Mouse (Mus musculus): ENCODE measurements around the gene Pitpnm1.

The Pitpnm1 gene

DNA sequence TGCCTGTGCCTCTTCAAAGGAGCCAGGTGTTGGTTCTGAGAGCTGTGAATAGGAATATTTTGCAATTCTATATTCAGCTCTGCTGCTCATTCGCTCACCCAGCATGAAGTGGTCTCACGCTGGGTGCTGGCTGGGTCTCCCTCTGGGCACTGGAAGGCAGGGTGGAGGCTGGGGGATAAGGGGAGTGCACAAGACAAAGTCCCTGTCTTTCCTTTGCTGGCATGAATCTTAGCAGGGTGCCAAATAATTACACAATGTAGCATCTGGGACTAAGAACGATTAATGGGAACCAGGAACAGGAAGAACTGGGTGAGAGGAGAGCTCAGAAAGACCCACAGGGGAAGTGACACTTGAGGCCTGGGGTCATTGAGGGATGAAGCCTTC, 47.2 kb downstream of the Pitpnm1 start:
- in situ Hi-C loops (cut with MboI; ENCODE audit: low pct_unique_long_range_greater_than_20kb in 1 of 2, low sequenced_read_pairs in 2 of 2, unreplicated experiment in 1 of 2), result no loop called here

DNA sequence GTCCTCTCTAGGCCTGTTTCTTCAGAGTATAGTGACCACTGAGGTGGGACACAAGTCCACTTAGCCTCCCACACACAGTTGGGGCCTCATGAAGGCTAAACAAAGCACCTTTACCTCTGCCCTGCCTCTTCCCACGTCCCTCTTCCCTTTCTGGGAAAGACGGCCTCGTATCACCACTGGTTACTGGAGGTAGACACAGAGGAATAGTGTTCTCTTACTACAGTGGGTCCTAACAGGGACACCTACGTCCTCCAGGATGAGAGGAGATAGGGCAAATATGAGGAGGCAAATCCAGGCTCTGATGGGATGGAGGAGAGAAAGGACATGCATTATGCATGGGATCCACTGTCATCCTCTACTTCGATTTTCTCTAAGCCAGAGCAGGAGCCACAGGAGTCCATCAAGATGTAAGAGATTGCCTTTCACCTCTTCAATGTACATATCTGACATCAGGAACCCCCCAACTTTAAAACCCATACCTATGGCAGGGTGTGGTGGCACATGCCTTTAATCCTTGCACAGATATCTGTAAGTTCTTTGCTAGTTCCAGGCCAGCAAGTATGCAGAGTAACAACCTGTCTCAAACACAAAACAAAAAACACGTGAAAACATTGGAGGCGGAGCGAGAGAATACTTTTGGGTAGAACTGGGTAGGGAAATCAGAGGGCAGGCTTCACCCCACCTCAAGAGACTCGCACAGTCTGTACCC, 48.1 kb downstream of the Pitpnm1 start:
- in situ Hi-C loops (cut with MboI; ENCODE audit: low pct_unique_long_range_greater_than_20kb in 1 of 2, low sequenced_read_pairs in 2 of 2, unreplicated experiment in 1 of 2), result no loop called here

DNA sequence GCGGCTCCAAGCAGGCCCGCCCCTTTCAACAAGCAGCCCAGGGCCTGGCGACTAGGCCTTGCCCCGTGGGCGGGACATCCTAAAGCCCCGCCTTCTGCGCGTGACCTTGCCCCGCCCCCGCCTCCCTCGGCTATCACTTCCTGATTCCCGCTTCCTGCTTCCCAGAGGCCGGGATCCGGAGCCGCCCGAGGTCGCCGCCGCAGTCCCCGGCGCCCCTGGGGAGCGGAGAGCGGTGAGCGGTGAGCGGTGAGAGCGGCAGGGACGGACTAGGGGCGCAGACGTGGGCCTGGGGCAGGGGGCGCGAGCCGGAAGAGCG, 48.7 kb downstream of the Pitpnm1 start, which contains the start of gene Coro1b:
Coro1b (plus strand) TSS at position 129 of the 316 bp plus-strand sequence.
- in situ Hi-C loops (cut with MboI; ENCODE audit: low pct_unique_long_range_greater_than_20kb in 1 of 2, low sequenced_read_pairs in 2 of 2, unreplicated experiment in 1 of 2), result no loop called here

DNA sequence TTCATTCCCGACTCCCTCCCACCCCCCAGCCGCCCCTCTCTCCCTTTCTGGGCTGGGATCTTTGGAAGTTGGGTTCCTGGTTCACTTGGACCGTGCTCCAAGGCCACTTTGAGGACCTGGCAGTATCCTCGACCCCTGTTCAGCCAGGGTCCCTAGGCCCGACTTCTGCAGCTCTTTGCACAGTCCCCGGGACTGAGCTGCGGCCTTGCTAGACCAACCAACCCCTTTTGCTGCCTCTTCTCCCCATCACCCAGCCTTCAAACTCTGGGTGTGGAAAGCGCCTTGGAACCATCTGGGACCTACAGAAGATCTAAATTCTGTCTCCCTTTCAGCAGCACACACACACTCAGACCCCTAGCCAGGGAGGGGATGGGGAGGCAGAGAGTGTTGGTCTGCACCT, 49.0 kb downstream of the Pitpnm1 start:
- in situ Hi-C loops (cut with MboI; ENCODE audit: low pct_unique_long_range_greater_than_20kb in 1 of 2, low sequenced_read_pairs in 2 of 2, unreplicated experiment in 1 of 2), result no loop called here

DNA sequence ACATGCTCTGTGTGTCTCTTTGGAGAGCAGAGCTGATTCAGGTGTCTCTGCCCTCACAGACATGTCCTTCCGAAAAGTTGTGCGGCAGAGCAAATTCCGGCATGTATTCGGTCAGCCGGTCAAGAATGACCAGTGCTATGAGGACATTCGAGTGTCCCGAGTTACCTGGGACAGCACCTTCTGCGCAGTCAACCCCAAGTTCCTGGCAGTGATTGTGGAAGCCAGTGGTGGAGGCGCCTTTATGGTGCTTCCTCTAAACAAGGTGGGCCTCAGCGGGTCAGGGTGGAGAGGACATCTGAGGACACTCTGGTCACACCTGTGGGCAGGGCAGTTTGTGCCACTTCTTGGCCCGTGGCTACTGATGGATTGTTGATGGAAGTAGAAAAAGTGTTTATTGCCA, 49.5 kb downstream of the Pitpnm1 start:
- in situ Hi-C loops (cut with MboI; ENCODE audit: low pct_unique_long_range_greater_than_20kb in 1 of 2, low sequenced_read_pairs in 2 of 2, unreplicated experiment in 1 of 2), result no loop called here

DNA sequence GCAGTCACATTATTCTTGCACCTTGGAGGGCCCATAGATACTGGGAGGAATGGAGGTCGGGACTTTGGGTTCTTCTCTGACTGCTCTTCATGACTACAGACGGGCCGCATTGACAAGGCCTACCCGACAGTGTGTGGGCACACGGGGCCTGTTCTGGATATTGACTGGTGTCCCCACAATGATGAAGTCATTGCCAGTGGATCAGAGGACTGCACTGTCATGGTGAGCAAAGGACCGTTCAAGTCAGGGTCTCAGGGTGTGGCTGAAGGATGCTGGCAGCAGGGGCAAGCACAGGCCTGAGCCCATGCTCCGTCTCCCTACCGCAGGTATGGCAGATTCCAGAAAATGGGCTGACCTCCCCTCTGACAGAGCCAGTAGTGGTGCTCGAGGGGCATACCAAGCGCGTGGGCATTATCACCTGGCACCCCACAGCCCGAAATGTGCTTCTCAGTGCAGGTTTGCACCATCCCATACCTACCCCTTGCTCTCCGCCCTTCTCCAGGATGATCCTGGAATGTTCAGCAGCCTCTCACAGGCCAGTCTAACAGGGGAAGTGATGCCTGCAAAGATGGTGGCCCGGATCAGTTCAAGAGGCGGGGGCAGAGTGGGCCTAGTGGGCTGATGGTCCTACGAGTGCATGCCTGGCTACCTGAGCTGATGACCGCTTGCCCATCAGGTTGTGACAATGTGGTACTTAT, 50.1 kb downstream of the Pitpnm1 start:
- in situ Hi-C loops (cut with MboI; ENCODE audit: low pct_unique_long_range_greater_than_20kb in 1 of 2, low sequenced_read_pairs in 2 of 2, unreplicated experiment in 1 of 2), result no loop called here

DNA sequence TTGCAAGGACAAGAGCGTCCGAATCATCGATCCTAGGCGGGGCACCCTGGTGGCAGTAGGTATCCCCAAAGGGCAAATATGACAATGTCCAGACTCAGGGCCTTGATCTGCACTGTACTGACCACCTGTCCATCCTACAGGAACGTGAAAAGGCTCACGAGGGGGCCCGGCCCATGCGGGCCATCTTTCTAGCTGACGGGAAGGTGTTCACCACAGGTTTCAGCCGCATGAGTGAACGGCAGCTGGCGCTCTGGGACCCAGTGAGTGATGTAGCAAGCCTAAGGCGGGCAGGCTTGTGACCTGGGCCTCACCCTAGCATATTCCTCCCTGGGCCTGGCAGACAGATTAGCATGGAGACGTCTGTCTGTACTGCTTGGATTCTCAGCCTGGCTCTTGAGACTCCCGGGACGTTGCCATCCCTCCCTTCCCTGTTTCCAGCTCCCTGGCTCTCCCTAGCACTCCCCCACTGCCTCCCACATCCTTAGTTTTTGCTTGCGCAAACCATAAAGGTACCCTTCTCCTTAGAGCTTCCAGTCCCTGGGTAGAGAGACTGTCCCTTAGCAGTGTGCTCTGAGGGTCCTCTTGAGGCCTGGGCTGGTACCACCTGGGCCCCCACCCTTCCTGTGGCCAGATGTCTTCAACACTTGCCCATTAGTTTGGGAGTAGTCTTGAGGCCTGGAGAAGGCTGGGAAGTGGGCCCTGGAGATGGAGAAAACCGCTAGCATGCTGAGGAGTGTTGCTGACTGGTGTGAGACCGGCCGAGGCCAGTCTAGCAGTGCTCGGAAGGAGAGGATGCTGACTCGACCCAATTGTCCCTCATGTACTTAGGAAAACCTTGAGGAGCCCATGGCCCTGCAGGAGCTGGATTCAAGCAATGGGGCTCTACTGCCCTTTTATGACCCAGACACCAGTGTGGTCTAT, 51.0 kb downstream of the Pitpnm1 start:
- in situ Hi-C loops (cut with MboI; ENCODE audit: low pct_unique_long_range_greater_than_20kb in 1 of 2, low sequenced_read_pairs in 2 of 2, unreplicated experiment in 1 of 2), result no loop called here

DNA sequence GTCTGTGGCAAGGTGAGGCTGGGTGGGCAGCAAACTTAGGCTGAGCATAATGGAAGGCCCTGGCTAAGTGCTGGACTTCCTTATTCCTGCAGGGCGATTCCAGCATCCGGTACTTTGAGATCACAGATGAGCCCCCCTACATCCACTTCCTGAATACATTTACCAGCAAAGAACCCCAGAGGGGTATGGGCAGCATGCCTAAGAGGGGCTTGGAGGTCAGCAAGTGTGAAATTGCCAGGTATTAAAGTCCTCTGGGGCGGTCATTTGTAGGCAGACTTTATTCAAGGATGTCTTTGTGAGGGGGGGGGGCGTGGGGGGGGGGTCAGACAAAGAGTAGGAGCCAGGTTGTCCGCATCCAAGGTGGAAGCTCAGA, 51.7 kb downstream of the Pitpnm1 start:
- in situ Hi-C loops (cut with MboI; ENCODE audit: low pct_unique_long_range_greater_than_20kb in 1 of 2, low sequenced_read_pairs in 2 of 2, unreplicated experiment in 1 of 2), result no loop called here

DNA sequence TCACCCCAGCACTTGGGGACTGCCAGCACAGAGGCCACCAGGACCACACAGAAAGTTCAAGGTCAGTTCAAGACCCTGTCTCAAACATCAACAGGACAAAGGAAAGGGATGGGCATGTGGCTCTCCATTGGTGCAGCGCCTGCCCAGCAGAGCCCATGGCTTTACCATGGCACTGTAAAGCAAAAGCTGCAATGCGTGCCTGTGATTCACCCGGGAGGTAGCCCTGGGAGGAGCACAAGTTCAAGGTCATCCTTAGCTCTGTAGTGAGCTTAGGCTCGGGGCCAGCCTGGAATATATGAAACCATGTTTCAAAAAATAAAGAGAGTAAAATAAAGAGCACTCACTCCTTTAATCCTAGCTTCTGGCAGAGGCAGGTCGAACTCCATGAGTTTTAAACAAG, 52.1 kb downstream of the Pitpnm1 start:
- in situ Hi-C loops (cut with MboI; ENCODE audit: low pct_unique_long_range_greater_than_20kb in 1 of 2, low sequenced_read_pairs in 2 of 2, unreplicated experiment in 1 of 2), result no loop called here

DNA sequence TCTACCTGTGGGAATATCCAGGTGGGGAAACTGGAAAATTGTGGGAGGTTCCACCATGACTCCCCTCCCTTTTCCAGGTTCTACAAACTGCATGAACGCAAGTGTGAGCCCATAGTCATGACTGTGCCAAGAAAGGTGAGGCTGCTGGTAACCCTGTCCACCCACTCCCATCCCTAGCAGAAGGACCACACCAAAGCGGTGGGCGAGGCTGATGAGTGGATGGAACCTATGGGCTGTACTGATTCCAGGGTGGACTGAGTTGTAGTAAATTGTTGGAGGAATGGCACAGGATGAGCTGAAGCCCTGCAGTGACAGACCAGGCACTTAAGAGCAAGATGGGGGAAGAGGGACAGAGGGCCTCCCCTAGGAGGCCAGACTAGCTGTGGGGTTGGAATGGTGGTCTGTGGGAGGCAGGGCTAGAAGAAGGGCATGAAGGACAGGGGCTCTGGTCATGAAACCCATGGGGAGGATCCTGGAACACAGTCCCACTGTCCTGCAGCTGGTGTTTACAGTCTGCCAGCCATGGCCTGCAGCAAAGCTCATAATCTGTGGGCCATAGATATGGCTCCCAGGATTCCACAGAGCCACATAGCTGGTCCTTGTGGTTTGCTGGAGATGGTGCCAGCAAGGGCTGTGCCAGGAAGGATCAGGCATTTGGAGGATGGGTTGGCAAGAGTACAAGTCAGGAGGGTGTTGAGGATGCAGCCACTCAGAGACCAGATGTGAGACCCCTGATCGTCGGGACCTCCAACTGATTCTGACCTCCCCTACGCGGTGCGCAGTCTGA, 52.8 kb downstream of the Pitpnm1 start:
- in situ Hi-C loops (cut with MboI; ENCODE audit: low pct_unique_long_range_greater_than_20kb in 1 of 2, low sequenced_read_pairs in 2 of 2, unreplicated experiment in 1 of 2), result no loop called here

DNA sequence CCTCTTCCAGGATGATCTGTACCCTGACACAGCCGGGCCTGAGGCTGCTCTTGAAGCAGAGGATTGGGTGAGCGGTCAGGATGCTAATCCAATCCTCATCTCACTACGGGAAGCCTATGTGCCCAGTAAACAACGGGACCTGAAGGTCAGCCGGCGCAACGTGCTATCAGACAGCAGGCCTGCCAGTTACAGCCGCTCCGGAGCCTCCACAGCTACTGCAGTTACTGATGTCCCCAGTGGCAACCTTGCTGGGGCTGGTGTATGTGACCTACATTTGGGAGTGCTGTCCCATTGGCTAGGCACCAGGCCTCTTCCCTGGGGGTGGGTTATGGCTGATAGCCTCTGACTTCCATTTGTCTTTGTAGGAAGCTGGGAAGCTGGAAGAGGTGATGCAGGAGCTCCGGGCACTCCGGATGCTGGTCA, 53.4 kb downstream of the Pitpnm1 start, which contains the start of gene Ptprcap:
Ptprcap (plus strand) TSS at position 373 of the 423 bp plus-strand sequence.
- in situ Hi-C loops (cut with MboI; ENCODE audit: low pct_unique_long_range_greater_than_20kb in 1 of 2, low sequenced_read_pairs in 2 of 2, unreplicated experiment in 1 of 2), result no loop called here

DNA sequence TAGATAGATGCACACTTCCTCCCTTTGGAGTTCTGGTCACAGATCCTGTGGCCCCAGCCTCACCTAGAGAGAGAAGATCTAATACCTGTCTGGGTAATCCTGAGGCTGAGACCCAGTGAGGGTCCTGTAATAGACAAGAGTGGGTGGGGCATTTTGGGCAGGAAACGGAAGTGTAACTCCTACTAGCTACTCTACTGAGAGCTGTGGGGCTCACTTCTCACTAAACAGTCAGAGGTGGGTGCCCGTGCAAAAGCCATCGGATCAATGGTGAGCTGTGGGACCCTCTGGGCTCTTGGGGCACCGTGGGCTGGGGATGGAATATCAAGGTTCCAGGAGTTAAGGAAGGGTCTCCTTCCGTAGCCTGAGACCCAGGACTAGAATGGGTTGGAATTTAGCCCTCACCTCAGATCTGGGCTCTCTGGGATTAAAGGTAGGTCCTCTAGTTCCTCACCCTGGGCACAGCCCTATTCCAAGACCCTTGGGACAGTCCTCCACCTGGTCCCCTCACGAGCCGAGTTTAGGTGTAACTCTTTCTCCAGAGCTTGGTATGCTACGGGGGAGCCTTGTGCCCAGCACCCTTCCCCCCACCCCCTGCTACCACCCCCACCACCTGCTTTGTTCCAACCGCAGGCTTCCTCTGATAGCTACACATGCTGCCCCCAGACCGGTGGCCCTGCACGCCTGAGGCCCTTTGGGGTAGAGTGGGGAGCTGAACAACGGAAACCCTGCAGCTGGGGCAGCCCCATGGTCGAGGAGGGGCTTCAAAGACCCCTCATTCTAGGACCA, 54.8 kb downstream of the Pitpnm1 start:
- in situ Hi-C loops (cut with MboI; ENCODE audit: low pct_unique_long_range_greater_than_20kb in 1 of 2, low sequenced_read_pairs in 2 of 2, unreplicated experiment in 1 of 2), result no loop called here

DNA sequence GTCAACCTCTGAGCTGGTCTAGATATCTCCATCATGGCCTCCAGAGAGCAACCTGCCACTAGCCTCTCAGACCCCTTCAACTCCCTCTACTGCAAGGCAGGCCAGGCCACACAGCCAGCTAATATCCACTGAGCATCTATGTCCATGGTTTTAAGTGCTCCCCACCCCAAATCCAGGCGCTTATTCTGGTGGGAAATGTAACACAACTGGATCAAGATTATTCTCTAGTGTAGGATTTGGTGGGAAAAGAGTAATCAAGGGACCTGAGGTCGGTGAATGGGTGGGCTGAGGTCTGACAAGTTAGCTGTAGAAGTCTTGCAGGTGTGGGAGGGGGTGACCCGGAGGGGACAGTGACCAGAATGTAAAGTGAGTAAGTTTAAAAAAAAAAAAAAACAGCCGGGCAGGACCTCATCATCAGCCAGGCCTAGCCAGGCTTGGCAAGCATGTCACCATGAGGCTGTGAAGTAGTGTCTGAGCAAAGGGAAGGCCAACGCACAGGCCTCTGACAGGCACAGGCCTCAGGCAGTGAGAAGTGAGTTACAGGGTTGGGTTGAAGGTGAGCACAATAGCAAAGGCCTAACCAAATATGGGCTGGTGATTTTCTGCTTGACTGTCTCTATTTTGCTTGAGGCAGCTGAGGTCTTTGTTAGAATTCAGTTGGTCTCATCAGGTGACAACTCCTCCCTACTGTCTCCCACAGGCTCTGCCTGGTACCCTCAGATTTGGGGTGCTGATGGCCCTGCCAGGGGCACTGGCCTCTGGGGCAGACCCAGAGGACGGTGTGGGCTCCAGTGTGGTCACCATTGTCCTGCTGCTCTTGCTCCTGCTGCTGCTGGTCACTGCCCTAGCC, 55.6 kb downstream of the Pitpnm1 start:
- in situ Hi-C loops (cut with MboI; ENCODE audit: low pct_unique_long_range_greater_than_20kb in 1 of 2, low sequenced_read_pairs in 2 of 2, unreplicated experiment in 1 of 2), result no loop called here

DNA sequence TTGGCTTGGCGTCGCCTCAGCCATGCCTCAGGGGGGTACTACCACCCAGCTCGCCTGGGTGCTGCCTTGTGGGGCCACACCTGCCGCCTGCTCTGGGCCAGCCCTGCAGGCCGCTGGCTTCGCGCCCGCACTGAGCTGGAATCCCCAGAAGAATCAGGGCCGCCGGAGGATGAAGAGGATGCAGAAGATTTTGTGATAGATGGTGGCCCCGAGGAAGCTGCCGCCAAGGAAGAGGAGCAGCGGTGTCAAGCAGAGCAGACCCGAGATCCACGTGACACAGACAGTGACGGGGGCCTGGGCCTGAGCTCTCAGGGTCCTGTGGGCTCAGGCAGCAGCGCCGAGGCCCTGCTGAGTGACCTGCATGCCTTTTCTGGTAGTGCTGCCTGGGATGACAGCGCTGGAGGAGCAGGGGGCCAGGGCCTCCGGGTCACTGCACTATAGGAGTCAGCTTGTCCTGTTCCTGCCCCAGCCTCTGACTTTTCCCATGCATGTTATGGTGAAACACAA, 56.3 kb downstream of the Pitpnm1 start:
- in situ Hi-C loops (cut with MboI; ENCODE audit: low pct_unique_long_range_greater_than_20kb in 1 of 2, low sequenced_read_pairs in 2 of 2, unreplicated experiment in 1 of 2), result no loop called here

DNA sequence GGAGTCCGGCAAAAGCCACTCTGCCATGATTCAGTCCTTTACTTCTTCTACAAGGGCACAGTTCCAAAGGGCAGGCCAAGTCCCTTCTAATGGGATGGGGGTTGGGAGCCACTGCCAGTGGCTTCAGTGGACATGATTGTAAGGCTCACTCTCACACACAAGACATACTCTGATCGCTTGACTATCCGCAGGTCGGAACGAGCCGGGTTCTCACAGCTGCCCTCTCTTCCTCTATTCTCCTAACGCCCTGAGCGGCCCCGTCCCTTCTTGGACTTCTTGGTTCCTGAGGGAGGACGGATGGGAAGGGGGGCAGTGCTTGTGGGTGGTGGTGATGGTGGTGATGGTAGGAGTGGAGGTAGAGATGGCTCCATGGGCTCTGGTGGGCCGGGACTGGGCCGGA, 57.0 kb downstream of the Pitpnm1 start:
- in situ Hi-C loops (cut with MboI; ENCODE audit: low pct_unique_long_range_greater_than_20kb in 1 of 2, low sequenced_read_pairs in 2 of 2, unreplicated experiment in 1 of 2), result no loop called here

DNA sequence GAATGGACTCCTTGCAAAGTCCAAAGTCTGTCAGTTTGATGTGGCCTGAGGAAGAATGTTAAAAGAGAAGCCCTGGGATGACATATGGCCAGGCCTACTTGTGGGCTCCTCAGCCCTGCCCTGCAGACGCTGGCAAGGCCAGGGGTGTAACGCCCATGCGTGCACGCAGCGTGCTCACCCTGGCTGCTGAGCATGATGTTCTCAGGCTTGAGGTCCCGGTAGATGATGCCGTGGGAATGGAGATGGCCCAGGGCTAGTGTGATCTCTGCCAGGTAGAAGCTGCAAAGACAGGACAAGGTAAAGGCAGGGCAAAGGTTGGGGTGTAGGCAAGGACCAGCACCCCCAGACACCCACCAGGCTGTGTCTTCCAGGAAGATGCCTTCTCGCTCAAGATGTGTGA, 59.3 kb downstream of the Pitpnm1 start:
- in situ Hi-C loops (cut with MboI; ENCODE audit: low pct_unique_long_range_greater_than_20kb in 1 of 2, low sequenced_read_pairs in 2 of 2, unreplicated experiment in 1 of 2), result no loop called here

All from mouse embryonic stem cell (cell line).